Mouse (Mus musculus): Measurements from ENCODE around the gene Bcat1.
"Not testable (repeated sequence)": the region's sequence is repeated elsewhere in the genome, so short reads cannot be mapped to it uniquely, and the experiment has no call there.

Bcat1 gene

GRCm38 (mm10) chr6:145093038-145093622 lies 17.1 kb upstream of the Bcat1 start:
- DNase-seq (ENCODE audit: low read depth, low spot score) = not testable (repeated sequence)

DNA sequence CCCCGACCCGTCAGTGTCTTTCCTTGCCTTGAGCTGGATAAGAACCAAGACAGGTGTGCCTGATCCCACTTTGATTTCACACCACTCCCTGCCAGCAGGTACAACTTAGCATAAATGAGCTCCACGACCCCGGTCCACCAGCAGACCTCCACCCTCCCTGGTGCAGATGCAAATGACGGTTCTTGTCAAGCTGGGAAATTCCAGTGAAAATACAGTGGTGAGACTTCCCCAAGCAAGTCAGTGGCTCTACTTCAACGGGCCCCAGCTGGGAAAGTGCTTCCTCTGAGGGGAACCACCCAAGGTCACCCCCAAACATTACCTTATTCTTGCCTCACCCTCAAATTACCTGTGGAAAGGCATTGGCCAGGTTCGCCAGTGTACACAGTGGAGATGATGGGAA lies 16.0 kb upstream of the Bcat1 start:
- DNase-seq (ENCODE audit: low read depth, low spot score) = peak; percentile 84

DNA sequence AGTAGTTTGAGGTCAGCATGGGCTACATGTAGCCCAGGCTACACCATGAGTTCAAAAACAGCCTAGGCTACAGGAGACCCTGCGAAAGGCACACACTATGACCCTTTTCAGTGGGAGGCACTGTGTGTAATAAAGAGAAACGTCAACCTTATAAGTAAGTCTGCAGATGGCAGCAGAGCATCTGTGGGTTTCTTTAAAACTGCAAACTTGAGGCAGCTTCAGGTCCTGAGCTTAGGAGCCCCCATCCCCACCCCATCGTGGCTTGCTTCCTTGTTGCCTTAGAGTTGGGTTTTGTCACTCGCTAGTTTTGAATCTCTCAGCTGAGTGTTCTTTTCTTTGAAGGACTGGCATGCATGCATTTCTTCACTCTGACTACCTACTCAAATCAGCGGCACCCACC lies 14.9 kb upstream of the Bcat1 start:
- DNase-seq (ENCODE audit: low read depth, low spot score) = no peak

GRCm38 (mm10) chr6:145090201-145090863 lies 14.3 kb upstream of the Bcat1 start:
- DNase-seq (ENCODE audit: low read depth, low spot score) = no peak

- DNase-seq (ENCODE audit: low read depth, low spot score) = no peak
These were observed 13.4 kb upstream of the Bcat1 start for GRCm38 (mm10) chr6:145089373-145089772.

- no peak for DNase-seq (ENCODE audit: low read depth, low spot score)
These were observed 12.6 kb upstream of the Bcat1 start for GRCm38 (mm10) chr6:145088451-145089113.

DNA sequence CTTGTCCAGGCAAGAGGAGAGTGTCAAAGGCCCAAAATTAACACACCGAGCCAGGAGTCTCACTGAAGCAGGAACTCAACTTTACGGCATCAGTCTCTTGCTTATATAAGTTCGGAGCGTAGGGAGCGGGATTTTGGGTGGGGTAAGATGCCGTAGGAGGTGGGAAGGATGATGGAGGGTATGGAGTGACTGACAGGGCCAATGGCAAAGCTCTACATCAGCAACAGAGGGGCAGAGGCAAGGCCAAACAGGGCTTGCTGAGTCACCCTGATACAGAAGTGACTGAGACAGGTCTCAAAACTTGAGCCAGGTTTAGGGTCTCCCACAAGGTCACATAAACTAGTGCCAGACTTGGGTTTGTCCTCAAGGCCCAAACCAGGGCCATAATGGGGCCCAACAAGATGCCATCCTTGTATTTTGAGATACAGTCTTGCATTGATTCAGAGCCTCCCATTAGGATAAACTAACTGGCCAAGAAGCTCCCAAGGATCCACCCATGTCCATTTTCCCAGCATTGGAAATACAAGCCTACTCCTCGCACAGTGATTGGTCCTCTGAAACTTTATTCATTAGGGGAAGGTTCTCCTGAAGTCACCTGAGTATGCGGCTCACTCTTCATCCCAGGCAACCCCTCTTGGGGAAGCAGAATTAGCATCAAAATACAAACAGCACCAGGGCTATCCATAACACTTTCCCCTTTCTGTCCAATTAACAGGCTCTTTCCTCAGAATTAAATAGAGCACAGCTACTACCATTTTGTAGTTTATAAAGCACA lies 8.5 kb upstream of the Bcat1 start:
- DNase-seq (ENCODE audit: low read depth, low spot score) = peak; percentile 81

GRCm38 (mm10) chr6:145081721-145082120 lies 5.7 kb upstream of the Bcat1 start:
- no peak for DNase-seq (ENCODE audit: low read depth, low spot score)

DNA sequence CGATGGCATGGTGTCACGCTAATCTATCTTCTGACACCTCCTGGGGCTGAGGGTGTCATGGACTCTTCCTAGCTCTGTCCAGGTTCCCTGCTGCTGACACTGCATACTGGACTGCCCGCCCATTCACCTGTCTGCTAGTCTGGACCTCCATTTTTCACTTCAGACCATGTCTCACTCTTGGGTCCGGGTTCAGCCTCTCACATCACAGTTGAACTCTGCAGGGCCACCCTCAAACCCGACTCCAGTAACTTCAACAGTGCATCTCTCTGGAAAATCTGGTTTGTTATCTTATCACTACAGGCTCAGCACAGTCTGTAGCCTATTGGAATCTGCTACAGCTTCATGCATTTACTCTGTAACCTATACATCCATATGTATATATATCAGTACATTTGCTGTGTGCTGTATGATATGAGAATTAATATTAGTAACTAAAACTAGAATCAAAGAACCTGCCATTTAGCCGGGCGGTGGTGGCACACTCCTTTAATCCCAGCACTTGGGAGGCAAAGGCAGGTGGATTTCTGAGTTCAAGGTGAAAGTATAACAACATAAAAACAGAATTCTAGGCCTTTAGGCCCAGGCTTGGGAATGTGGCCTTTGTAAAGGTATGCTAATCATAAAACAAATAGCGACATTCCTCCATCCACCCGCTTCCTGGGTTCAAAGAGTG lies 3.2 kb upstream of the Bcat1 start:
- peak; percentile 70 for DNase-seq (ENCODE audit: low read depth, low spot score)

- DNase-seq (ENCODE audit: low read depth, low spot score) = peak; percentile 97
These were observed 302 bp upstream of the Bcat1 start for GRCm38 (mm10) chr6:145076286-145076685.

DNA sequence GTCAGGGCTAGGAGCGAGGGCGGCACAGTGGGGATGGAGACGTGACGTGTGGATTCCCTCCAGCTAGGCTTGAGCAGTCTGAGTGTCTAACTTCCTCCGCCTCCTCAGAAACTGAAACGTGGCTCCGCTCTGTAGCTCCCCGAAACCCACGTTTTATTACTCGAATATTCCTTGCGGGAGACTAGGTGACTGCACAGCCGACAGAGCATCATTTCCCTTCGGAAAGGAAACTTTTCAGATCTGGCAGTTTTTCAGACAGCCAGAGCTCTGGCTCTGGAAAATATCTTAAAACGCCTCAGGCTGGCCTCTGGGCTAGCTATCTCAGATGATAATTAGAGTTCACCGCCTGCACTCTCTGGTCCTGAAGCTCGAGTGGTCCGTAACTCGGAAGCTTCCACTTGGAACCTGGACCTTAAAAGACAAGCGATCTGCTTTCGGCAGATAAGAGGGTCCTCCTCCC lies 866 bp downstream of the Bcat1 start:
- DNase-seq (ENCODE audit: low read depth, low spot score) = no peak

GRCm38 (mm10) chr6:145074461-145074860 lies 1.5 kb downstream of the Bcat1 start:
- no peak for DNase-seq (ENCODE audit: low read depth, low spot score)

- DNase-seq (ENCODE audit: low read depth, low spot score) = no peak
These were observed 6.1 kb downstream of the Bcat1 start for GRCm38 (mm10) chr6:145069921-145070320.

DNA sequence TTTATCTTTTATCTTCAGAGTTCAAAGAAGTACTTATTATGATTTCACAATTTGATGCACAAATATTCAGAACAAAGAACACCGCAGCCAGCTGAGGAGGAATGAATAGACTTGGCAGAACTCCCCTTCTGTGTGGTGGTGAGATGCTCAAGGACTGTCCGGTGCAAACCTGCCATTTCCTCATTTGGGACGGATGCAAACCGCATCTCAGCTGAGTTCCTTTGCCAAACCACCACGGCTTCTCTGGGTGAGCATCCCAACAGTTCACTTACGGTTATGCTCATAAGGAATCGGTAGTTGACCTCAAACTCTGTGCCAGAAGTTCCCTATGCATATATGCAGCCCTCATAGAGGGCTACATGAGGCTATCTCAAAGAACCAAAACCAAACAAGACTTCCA lies 6.6 kb downstream of the Bcat1 start:
- DNase-seq (ENCODE audit: low read depth, low spot score) = no peak

DNA sequence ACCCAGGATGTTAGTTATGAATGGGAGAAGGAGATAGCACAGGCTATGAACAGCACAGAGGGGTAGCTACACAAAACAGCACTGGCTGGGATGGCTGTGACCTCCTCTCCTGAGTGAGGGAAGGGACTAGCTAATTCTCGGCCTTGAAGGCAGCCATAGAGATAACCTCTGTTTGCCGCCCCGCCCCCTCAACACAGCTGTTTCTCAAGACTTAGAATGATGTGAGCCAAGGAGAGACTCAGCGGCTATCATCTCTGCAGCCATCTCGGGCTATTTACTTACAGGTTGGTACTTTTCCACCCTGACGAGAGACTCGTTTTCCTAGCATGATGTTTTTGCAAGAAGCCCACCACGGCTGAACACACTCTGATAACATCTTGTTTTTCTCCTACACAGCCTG lies 8.3 kb downstream of the Bcat1 start:
- DNase-seq (ENCODE audit: low read depth, low spot score) = no peak

- no peak for DNase-seq (ENCODE audit: low read depth, low spot score)
These were observed 9.6 kb downstream of the Bcat1 start for GRCm38 (mm10) chr6:145066416-145066815.

GRCm38 (mm10) chr6:145065301-145065845 lies 10.6 kb downstream of the Bcat1 start:
- DNase-seq (ENCODE audit: low read depth, low spot score) = no peak

DNA sequence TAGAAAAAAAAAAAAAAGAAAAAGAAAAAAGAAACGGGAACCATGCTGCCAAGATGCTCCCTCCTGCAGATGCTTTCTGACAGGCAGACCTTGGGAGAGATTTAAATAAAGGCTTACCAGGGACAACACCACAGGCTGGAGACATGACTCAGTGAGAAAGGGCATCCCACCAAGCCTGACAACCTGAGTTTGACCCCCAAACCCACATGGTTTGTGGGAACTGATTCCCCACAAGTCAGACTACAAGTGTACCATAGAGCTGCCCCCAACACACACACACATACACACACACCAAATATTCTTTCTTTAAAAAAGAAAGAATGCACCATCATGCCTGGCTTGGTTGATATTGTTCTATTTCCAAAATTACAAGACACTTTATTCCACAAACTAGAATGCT lies 11.9 kb downstream of the Bcat1 start:
- DNase-seq (ENCODE audit: low read depth, low spot score) = no peak

GRCm38 (mm10) chr6:145063212-145063868 lies 12.6 kb downstream of the Bcat1 start:
- DNase-seq (ENCODE audit: low read depth, low spot score) = no peak

- peak; percentile 74 for DNase-seq (ENCODE audit: low read depth, low spot score)
These were observed 13.2 kb downstream of the Bcat1 start for GRCm38 (mm10) chr6:145062763-145063162.

DNA sequence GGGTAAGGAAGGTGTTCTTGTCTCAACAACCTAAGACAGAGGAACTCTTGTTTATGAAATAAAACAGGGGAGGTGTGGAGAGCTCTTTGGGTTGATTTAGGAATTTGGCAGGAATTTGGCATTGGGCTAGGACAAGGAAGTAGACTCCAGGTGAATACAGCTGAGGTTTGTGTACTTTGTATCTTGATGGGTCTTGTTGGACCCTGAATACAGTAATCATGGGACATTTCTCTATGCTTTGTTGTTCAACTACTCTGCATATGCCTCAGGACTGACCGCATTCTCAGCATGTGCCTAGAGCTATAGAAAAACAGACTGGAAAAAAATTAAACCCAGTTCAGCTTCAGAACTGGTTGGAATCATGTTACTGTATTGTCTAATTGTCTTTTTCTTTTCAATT lies 14.6 kb downstream of the Bcat1 start:
- DNase-seq (ENCODE audit: low read depth, low spot score) = peak; percentile 92
